Mouse (Mus musculus) layer of hippocampus, postnatal 14 days (tissue): Measurements from ENCODE around the gene Xylb. TPM values are rescaled to one million over a fixed set of nuclear protein-coding genes. Genes with fewer than 3 reads are reported as not detected.
"Not testable (repeated sequence)": the region's sequence is repeated elsewhere in the genome, so short reads cannot be mapped to it uniquely, and the experiment has no call there.

ENCODE experiments used
- DNase-seq, 2 experiments: peaks; one replicate each; pipeline ENCODE4 v3.0.0; 2021 to 2022; ENCODE audit warnings: low spot score in 2 of 2, mixed read lengths in 1 of 2
- total RNA-seq, 2 experiments: library from RNA; stranded (reverse); gene quantifications; 2 replicates each; pipeline ENCODE4 v1.2.3; 2021

The Xylb gene
- total RNA-seq, 2 experiments from 2014 or later = 4.2 to 5.6 TPM

DNA sequence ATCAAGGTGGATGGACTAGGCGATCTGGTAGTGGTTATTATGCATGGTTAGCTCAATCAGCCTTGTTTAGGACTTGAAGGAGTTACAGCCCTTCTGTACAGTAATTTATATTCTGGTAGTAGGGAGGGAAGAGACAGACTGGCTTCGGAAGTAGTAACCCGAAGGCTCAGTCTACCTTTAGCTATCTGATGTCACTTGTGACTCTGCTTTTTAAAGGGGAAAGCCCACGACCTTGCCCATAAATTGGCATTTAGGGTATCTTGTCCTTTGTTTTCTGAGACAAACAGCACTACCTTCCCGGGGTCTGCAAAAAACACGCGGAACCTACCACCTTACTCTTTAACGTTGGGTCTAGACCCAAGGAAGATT is 17.0 kb upstream of the Xylb start:
- DNase-seq = no peak

DNA sequence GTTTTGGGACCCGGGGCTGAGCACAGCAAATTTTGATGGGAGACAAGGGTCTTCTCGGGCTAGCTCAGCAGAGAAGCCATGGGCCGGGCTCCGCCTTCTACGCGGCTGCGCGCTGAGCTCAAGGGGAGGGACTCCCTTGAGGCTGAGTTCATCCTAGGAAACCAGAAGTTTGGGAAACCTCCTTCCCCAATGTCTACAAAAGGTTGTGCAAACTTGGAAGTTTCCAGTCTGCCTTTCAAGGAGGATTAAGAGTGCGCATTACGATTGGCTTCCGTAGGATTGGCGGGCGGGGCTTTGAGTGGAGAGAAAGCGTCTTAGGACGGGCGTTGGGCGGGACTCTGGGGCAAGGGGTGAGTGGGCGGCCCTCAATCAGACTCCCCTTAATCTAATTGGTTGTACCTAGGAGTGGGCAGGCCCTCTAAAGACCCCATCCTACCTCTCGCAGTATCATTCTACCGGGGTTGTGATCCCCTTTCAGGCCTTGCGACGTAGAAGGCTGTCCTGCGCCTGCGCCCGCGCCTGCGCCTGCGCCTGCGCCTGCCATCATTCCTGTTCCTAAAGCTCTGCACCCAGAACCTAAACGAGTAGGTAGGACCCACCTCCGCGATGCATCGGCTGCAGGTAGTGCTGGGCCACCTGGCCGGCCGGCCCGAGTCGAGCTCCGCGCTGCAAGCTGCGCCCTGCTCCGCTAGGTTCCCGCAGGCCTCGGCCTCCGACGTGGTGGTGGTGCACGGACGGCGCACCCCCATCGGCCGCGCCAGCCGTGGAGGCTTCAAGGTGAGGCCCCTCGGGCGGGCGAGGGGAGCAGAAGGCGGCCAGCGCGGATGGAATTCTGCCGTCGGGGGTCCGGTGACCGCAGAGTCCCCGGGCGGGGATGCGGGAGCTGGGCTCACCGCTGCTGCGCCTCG is 16.0 kb upstream of the Xylb start, which contains the start of gene Myd88:
Myd88 (minus strand) TSS at position 503 of the 908 bp plus-strand sequence.
- DNase-seq = peak; percentile 93 to 97

- no peak for DNase-seq
These were observed 14.5 kb upstream of the Xylb start for GRCm38 (mm10) chr9:119342728-119343127.

DNA sequence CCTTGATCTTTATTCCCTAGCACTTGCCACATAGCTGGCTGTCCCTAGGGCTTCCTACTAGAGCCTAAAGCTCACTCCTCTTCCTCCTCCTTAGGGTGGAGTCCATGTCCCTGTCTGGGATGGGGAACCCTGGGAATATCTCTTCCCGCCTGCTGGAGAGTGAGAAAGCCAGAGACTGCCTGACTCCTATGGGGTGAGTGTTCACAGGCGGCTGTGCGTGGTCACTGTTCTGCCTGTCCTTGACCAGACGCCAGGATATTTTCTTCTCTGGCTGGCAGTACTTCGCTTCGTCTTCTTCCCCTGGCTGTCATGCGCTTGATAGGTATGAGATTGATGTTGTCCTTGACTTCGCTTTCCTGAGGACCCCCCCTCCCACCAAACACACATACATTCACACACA is 10.8 kb upstream of the Xylb start:
- no peak for DNase-seq

DNA sequence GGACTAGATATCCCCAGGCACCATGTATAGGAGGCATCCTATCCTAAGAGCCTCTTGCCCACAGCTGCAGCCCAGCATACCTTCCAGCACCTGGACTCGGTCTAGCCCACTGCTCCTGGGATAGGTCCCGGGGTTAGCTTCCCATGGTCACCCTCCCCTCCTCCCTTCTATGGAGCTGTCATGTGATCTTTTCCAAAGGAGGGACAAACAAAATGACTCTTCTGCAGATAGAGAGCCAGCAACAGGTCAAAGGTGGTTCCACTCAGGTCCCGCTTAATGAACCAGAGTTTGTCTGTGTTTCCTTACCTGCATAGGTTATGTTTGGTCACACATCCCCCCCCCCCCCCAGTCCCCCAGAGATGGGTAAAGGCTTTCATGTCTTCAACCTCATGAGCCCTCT is 6.7 kb upstream of the Xylb start:
- no peak for DNase-seq

GRCm38 (mm10) chr9:119350947-119351705 is 6.1 kb upstream of the Xylb start:
- no peak for DNase-seq

DNA sequence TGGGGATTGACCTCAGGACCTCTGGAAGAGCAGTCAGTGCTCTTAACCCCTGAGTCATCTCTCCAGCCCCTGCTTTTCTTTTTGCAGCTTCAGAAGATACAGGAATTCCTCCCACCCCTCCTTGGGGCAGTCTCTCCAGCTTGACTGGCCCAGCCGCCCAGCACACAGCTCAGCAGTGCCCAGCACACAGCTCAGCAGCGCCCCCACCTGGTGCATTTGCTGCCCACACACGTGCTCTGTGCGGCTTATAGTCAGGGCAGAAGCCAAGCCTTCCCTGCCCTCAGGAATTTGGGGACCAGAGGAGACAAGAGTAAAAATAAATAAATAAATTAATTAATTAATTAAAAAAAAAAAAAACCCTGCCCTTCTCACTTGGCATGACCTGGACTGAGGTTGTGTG is 5.1 kb upstream of the Xylb start:
- DNase-seq = peak; percentile 48 to 55

GRCm38 (mm10) chr9:119353926-119354325 is 3.3 kb upstream of the Xylb start:
- no peak for DNase-seq

DNA sequence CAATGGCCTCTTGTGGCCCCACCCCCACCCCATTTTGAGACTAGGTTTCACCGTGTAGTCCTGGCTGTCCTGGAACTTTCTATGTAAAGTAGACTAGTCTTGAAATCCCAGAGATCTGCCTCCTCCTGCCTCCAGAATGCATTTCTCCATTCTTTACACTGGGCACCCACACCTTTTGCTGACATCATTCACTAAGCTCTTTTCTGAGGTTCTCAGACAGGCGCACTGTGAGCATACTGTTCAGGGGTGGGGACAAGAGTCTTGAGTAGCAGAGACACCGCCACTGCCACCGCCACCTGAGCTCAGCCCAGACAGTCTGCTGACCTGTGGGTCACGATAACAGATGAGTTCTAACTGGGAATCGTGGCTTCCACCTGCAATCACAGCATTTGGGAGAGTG is 1.2 kb upstream of the Xylb start:
- no peak for DNase-seq

- DNase-seq = no peak
These were observed 863 bp downstream of the Xylb start for GRCm38 (mm10) chr9:119358058-119358429.

DNA sequence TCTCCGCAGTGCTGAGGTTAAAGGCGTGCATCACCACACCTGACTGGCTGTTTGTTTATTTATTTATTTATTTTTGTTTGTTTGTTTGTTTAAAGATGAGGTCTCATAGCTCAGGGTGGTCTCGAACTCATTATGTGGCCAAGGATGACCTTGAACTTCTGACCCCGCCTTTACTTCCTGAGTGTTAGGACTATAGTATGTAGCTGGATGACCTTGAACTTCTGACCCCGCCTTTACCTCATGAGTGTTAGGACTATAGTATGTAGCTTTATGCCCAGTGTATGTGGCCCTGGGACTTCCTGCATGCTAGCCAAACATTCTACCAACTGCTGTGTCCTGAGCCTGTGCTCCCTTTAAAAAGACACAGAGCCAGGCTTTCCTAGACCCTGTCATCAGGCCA is 4.2 kb downstream of the Xylb start:
- DNase-seq = no peak

- no peak for DNase-seq
These were observed 6.0 kb downstream of the Xylb start for GRCm38 (mm10) chr9:119363229-119363628.

DNA sequence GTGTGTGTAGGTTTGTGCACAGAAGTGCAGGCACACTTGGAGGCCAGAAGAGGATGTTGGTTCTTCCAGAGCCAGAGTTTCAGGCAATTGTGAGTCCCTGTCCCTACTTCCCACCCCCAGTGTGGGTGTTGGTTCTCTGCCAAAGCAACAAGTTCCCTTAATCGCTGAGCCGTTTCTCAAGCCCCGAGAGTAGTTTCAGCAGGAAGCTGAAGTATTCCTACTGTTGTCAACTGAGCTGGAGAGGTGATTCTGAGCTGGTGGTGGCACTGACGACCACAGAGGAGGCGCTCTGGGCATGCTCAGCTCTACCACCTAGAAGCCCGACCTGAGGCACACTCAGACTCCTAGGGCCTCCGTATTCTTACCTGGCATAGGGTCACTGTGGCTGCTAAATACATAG is 8.1 kb downstream of the Xylb start, which contains the start of gene Slc22a14:
Slc22a14 (minus strand) TSS at position 270 of the 400 bp plus-strand sequence.
- DNase-seq = no peak

DNA sequence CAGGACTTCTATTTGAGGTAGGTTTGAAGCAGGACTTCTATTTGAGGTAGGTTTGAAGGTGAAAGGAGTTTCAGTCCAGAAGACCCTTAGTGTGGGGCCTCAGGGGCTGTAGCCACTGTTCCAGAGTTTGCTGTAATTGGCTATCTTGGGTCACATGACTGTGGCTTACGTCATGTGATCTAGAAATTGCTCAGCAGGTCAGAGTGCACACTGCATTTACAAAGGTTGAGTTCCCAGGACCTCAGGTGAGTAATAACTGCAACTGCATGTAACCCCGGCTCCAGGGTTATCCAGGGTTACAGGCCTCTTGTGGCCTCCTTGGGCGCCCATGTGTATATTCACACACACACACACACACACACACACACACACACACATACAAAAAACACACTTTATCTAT is 11.2 kb downstream of the Xylb start:
- DNase-seq = no peak

GRCm38 (mm10) chr9:119370770-119371169 is 13.6 kb downstream of the Xylb start:
- DNase-seq = not testable (repeated sequence)

GRCm38 (mm10) chr9:119371251-119371650 is 14.1 kb downstream of the Xylb start:
- DNase-seq = no peak

- DNase-seq = no peak
These were observed 17.8 kb downstream of the Xylb start for GRCm38 (mm10) chr9:119375008-119375407.

DNA sequence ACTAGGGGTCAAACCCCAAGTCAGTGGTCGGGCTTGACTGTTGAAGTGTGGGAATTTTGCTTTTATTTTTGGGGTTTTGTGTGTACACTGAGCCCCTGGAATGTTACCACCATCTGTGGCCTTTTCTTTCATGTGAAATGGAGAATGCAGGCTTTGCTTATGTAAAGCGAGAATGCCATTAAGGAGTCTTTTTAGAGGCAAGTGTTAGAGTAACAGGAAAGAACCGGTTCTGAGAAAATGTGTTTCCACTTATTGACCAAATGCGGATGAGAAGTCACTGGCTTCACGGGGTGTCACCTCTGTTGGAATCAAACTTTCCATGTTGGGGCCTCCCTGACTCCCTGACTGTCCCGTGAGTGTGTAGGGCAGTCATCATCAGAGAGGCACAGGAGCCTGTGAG is 18.4 kb downstream of the Xylb start:
- DNase-seq = no peak

DNA sequence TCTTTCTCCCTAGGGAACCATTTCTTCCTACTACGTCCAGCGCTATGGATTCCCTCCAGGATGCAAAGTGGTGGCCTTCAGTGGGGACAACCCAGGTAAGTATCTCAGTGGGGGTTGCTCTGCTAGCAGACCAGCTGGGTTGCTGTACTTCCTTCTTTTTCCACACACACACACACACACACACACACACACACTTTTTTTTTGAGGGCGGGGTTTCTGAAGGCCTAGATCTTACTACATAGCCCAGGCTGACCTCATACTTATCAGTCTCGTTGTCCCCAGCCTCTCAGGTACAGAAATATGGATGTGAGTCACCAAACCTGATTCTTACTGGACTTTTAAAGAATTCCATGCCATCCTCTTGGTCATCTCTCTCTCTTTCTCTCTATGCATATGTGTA is 21.1 kb downstream of the Xylb start:
- no peak for DNase-seq

DNA sequence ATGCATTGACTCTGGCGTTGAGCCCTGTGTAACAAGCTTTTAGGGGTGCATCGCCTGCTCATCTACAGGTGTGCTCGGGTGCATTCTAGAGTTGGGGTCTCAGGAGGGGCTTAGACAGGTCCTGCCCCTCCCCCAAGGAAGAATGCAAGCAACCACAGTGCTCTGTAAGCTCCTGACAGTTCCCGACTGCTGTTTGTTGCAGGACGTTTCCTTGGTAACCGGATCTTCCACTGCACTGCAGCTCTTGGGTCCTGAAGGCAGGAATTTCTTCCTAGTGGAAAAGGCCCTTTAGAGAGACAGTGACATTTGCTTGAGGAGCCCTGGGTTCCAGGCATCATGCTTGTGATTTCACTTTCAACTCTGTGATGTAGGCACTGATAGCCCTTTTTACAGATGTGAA is 25.4 kb downstream of the Xylb start:
- DNase-seq = peak; percentile 18 to 29

- no peak for DNase-seq
These were observed 31.8 kb downstream of the Xylb start for GRCm38 (mm10) chr9:119388956-119389355.

DNA sequence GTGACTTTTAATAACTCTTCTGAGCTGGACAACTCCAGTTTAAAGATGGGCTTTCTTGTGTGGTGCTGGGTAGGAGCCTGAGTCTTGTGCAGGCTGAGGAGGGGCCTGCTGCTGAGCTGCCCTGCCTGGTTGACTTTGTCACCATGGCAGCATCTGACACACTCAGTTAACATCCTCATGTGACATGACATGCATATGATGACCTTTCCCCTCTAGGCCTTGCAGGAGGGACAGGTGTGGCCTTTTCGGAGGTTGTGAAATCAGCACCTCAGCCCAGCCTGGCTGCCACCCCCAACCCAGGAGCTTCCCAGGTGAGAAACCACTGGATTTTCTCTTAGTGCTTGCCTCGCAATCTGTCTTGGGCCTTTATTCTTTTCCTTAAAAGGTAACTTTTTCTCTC is 33.0 kb downstream of the Xylb start:
- DNase-seq = no peak
